8 mouse cellular contexts compared by ENCODE assay signal in the genomic region with DNA sequence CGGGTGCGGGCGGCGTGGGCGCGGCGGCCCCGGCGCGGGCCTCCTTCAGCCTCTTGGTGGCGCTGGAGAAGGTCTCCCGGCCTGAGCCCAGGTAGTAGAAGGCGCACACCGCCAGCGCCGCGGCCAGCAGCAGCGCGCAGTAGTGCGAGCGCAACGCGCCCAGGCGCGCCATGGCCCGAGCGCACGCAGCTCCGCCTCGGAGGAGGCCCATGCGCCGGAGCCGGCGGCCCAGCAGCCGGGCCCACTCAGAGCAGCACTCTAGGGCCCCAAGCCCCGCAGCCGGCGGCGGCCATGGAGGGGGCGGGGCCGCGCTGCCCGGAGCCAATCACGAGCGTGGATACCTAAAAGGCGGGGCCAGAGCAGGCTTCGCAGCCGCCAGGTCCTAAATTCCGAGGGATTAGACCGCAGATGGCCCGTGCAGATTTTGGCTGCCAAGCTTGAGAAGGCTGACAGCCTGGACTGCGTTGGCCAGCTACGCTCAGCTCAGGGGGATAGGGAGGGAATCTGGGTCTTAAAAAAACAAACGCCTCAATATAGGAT. TPM values are rescaled to one million over a fixed set of nuclear protein-coding genes. Genes with fewer than 3 reads are reported as not detected.
A peak's percentile ranks its signal among the peaks of the same experiment; 100 is the strongest.
DNase-seq lines count a peak whose midpoint lies in the region; ATAC-seq lines count a peak whose summit lies in the region.

A gene (minus strand): TSS at position 308 of the 540 bp plus-strand sequence.

- peak; percentile 97 for ATAC-seq in inflammation-experienced regulatory T-cells, adult 6 months
- peak; percentile 95 for ATAC-seq in megakaryocyte-erythroid progenitor cell, adult 5-6 weeks (replicated peaks; ENCODE audit: low FRiP score, low TSS enrichment, poor library complexity, severe bottlenecking)

- DNase-seq in adrenal gland, adult (ENCODE audit: inconsistent age in 2 of 2, low spot score in 1 of 2): peak; percentile 95 to 98
- peak; percentile 96 for DNase-seq in embryo, embryonic 10.5 days (ENCODE audit: low spot score)
- DNase-seq in gastrocnemius, postnatal 14 days: peak; percentile 96
- peak; percentile 95 to 96 for DNase-seq in left cerebral cortex, postnatal 10 days (ENCODE audit: extremely low spot score in 1 of 2, low spot score in 2 of 2)
- DNase-seq in right cerebral cortex, postnatal 25 days: peak; percentile 97
- peak; percentile 92 to 94 for DNase-seq in urinary bladder, postnatal 4 days (ENCODE audit: low spot score in 2 of 2)

- intact Hi-C loops in gastrocnemius, postnatal 14 days (cut with DNase I; ENCODE audit: low total_unique reads): no loop called here
- intact Hi-C loops in left cerebral cortex, postnatal 10 days (cut with DNase I): loop anchor here (2.0 kb wide), 1 partner anchor 274 kb away; no protein-coding TSS in a partner anchor

RNA-seq across cellular contexts. Expression of the gene that starts here (rescaled TPM):
- total RNA-seq in gastrocnemius, postnatal 14 days (2021): 1 to 10 TPM; 4.8 to 6.6 TPM
- polyA plus RNA-seq in inflammation-experienced regulatory T-cells, adult 6 months (2017; shearing (Covaris generic)): 10 to 100 TPM in 2 of 3 experiments, 1 to 10 TPM in 1; 5.3 to 17.0 (median 16.5) TPM
- 10 to 100 TPM; 22.2 to 22.6 TPM for total RNA-seq in left cerebral cortex, postnatal 10 days (2021)
- total RNA-seq in megakaryocyte-erythroid progenitor cell, adult 5-6 weeks (2014; fragmentation: Nextera tagmentation): 6.1 and 18.1 TPM in 2 replicates
- 6.9 and 8.5 TPM in 2 replicates for total RNA-seq in megakaryocyte-erythroid progenitor cell, adult 5-6 weeks (2017)

Comparison
In these comparisons a context has a peak if more than half of its experiments do, and no peak if none do; other contexts are left out.
1. Peak in every context shown above with its lines: DNase-seq and ATAC-seq.